Mouse (Mus musculus): ENCODE measurements around the gene Rsbn1.

Gene Rsbn1

GRCm38 (mm10) chr3:103948666-103949065, 34.7 kb downstream of the Rsbn1 start:
- DNase-seq (ENCODE audit: low spot score in 2 of 2), result no peak

- no peak for DNase-seq (ENCODE audit: low spot score in 2 of 2)
These were observed 46.7 kb downstream of the Rsbn1 start for GRCm38 (mm10) chr3:103960622-103961021.

GRCm38 (mm10) chr3:103967231-103967630, 53.3 kb downstream of the Rsbn1 start:
- DNase-seq (ENCODE audit: low spot score in 2 of 2), result no peak

GRCm38 (mm10) chr3:103967861-103968691, 54.2 kb downstream of the Rsbn1 start, which contains the start of gene Phtf1:
Phtf1 (plus strand) TSS chr3:103968110.
- peak; percentile 85 to 89 for DNase-seq (ENCODE audit: low spot score in 2 of 2)

GRCm38 (mm10) chr3:103968701-103969100, 54.8 kb downstream of the Rsbn1 start:
- peak; percentile 57 to 61 for DNase-seq (ENCODE audit: low spot score in 2 of 2)

- no peak for DNase-seq (ENCODE audit: low spot score in 2 of 2)
These were observed 57.2 kb downstream of the Rsbn1 start for GRCm38 (mm10) chr3:103971157-103971556.

- DNase-seq (ENCODE audit: low spot score in 2 of 2), result no peak
These were observed 70.6 kb downstream of the Rsbn1 start for GRCm38 (mm10) chr3:103984556-103984955.

- no peak for DNase-seq (ENCODE audit: low spot score in 2 of 2)
These were observed 71.3 kb downstream of the Rsbn1 start for GRCm38 (mm10) chr3:103985194-103985593.

- DNase-seq (ENCODE audit: low spot score in 2 of 2), result no peak
These were observed 74.0 kb downstream of the Rsbn1 start for GRCm38 (mm10) chr3:103987831-103988432.

- no peak for DNase-seq (ENCODE audit: low spot score in 2 of 2)
These were observed 75.4 kb downstream of the Rsbn1 start for GRCm38 (mm10) chr3:103989352-103989751.

GRCm38 (mm10) chr3:103991271-103991670, 77.4 kb downstream of the Rsbn1 start:
- no peak for DNase-seq (ENCODE audit: low spot score in 2 of 2)

- DNase-seq (ENCODE audit: low spot score in 2 of 2), result no peak
These were observed 84.8 kb downstream of the Rsbn1 start for GRCm38 (mm10) chr3:103998724-103999123.

- no peak for DNase-seq (ENCODE audit: low spot score in 2 of 2)
These were observed 93.1 kb downstream of the Rsbn1 start for GRCm38 (mm10) chr3:104006896-104007466.

- DNase-seq (ENCODE audit: low spot score in 2 of 2), result peak in 1 of 2 experiments; percentile 27
These were observed 93.6 kb downstream of the Rsbn1 start for GRCm38 (mm10) chr3:104007479-104007878.

- no peak for DNase-seq (ENCODE audit: low spot score in 2 of 2)
These were observed 96.2 kb downstream of the Rsbn1 start for GRCm38 (mm10) chr3:104009924-104010662.

- no peak for DNase-seq (ENCODE audit: low spot score in 2 of 2)
These were observed 98.1 kb downstream of the Rsbn1 start for GRCm38 (mm10) chr3:104011972-104012371.
